8 mouse cellular contexts compared by ENCODE assay signal in genomic region chr9:76660848-76661247, GRCm38 (mm10).
DNase-seq lines count a peak whose midpoint lies in the region; TF ChIP-seq lines count a peak whose summit lies in the region.

No protein-coding gene starts in this region.

- peak; percentile 46 for TF ChIP-seq CTCF in gastrocnemius, adult 2 months (IDR thresholded peaks at IDR 0.05)

- DNase-seq in gastrocnemius, adult 2 months: peak; percentile 17
- DNase-seq in gastrocnemius, postnatal 36 days: no peak
- peak; percentile 63 for DNase-seq in adrenal gland, postnatal 14 days
- DNase-seq in fibroblast of lung, adult 2 months (ENCODE audit: low read depth): peak; percentile 2
- DNase-seq in hindlimb bud, embryonic 11.5 days (ENCODE audit: extremely low spot score, low read depth, low spot score): peak; percentile 33
- peak; percentile 62 to 73 for DNase-seq in left cerebral cortex, adult 18-20 months (ENCODE audit: low spot score in 2 of 2)
- DNase-seq in lung, postnatal 4 days: peak; percentile 28 to 65
- DNase-seq in spleen, postnatal 10 days (ENCODE audit: low spot score in 2 of 2): peak; percentile 5 to 49

- H3K27ac ChIP-seq in gastrocnemius, adult 2 months: no peak overlapping the region

- no peak overlapping the region for H3K4me3 ChIP-seq in gastrocnemius, adult 2 months

- intact Hi-C loops in gastrocnemius, adult 2 months (cut with DNase I): no loop called here
- intact Hi-C loops in gastrocnemius, postnatal 36 days (cut with DNase I): no loop called here

Comparison
In these comparisons a context has a peak if more than half of its experiments do, and no peak if none do; other contexts are left out.
1. DNase-seq: peak in gastrocnemius, adult 2 months (single experiment), adrenal gland, postnatal 14 days (single experiment), fibroblast of lung, adult 2 months (single experiment), hindlimb bud, embryonic 11.5 days (single experiment), left cerebral cortex, adult 18-20 months (2 of 2), lung, postnatal 4 days (2 of 2) and spleen, postnatal 10 days (2 of 2); none in gastrocnemius, postnatal 36 days (0 of 2).